Mouse (Mus musculus) midbrain, embryonic 15.5 days (tissue): ENCODE measurements around the gene Eda2r. TPM values are rescaled to one million over a fixed set of nuclear protein-coding genes. Genes with fewer than 3 reads are reported as not detected.

Experiments
- ATAC-seq: fragments of 200-750 bp; cut with Nextera tagmentation; replicated peaks from 2 replicates; pipeline ENCODE4 v1.8.0; 2017; ENCODE audit warnings: moderate TSS enrichment
- H3K27ac ChIP-seq: fragments of 300-500 bp; sonication (generic); 2 replicates; pipeline ENCODE4 v1.5.1; 2015; ENCODE audit warnings: mild to moderate bottlenecking, inconsistent platforms
- H3K27me3 ChIP-seq: fragments of 300-500 bp; sonication (generic); replicated peaks from 2 replicates; pipeline ENCODE4 v1.6.1; 2015; ENCODE audit warnings: inconsistent platforms
- H3K36me3 ChIP-seq: fragments of 300-500 bp; sonication (generic); replicated peaks from 2 replicates; pipeline ENCODE4 v1.6.1; 2015; ENCODE audit warnings: inconsistent platforms
- H3K4me1 ChIP-seq: fragments of 300-500 bp; sonication (generic); 2 replicates; pipeline ENCODE4 v1.6.1; 2015; ENCODE audit warnings: inconsistent platforms
- H3K4me2 ChIP-seq: fragments of 300-500 bp; sonication (generic); 2 replicates; pipeline ENCODE4 v1.6.1; 2015; ENCODE audit warnings: inconsistent platforms, mild to moderate bottlenecking, moderate library complexity
- H3K4me3 ChIP-seq: fragments of 300-500 bp; sonication (generic); 2 replicates; pipeline ENCODE4 v1.5.1; 2015; ENCODE audit warnings: mild to moderate bottlenecking, inconsistent platforms
- H3K9ac ChIP-seq: fragments of 300-500 bp; sonication (generic); 2 replicates; pipeline ENCODE4 v1.6.1; 2015; ENCODE audit warnings: mild to moderate bottlenecking, inconsistent platforms
- H3K9me3 ChIP-seq: fragments of 300-500 bp; sonication (generic); 2 replicates; pipeline ENCODE4 v1.6.1; 2016; ENCODE audit warnings: inconsistent platforms
- WGBS: fragments of 180-500 bp; shearing (Covaris S2); methylation state at CpG from one replicate; pipeline ENCODE4 v1.1.7; 2015; ENCODE audit warnings: mixed read lengths; 5-methylcytosine and 5-hydroxymethylcytosine counted together
- polyA plus RNA-seq: library from polyadenylated mRNA; unstranded; fragments of >200 nt; fragmentation: Nextera tagmentation; extraction: Ambion mirVana; gene quantifications from 2 replicates; pipeline ENCODE4 v1.2.1, GENCODE M21; 2015

Gene Eda2r
- 0.34 and 0.59 TPM in 2 replicates for polyA plus RNA-seq

GRCm38 (mm10) chrX:97377065-97377421, at the start of gene Eda2r:
Gene Eda2r (minus strand): TSS chrX:97377216.
- WGBS = 22% methylated on average over 8 of the region's 8 CpGs
- Histone ChIP-seq H3K36me3 (no peaks in the 10 kb centered on the region), H3K4me3 (peak within 1 kb of the TSS; percentile 21; the same call in 1 of the 2 replicates), H3K27me3 (no peaks in the 10 kb centered on the region), H3K4me1 (peaks cover 3% of the 10 kb centered on the region; the same call in 1 of the 2 replicates), H3K4me2 (peak within 1 kb of the TSS; percentile 41), H3K9ac (no peak within 1 kb of the TSS), H3K9me3 (no peaks in the 10 kb centered on the region), H3K27ac (no peak within 1 kb of the TSS)
- peak; percentile 93 for ATAC-seq

GRCm38 (mm10) chrX:97397872-97398271, 20.9 kb upstream of the Eda2r start:
- Histone ChIP-seq H3K27me3 (no peaks in the 10 kb centered on the region), H3K4me1 (no peaks in the 10 kb centered on the region), H3K9me3 (no peaks in the 10 kb centered on the region), H3K4me2 (no peak overlapping the region), H3K9ac (no peak overlapping the region), H3K4me3 (no peak overlapping the region), H3K36me3 (no peaks in the 10 kb centered on the region), H3K27ac (no peak overlapping the region)
- 78% methylated on average over 2 of the region's 2 CpGs for WGBS
- no peak for ATAC-seq

GRCm38 (mm10) chrX:97378076-97378475, 1.1 kb upstream of the Eda2r start:
- Histone ChIP-seq H3K36me3 (no peaks in the 10 kb centered on the region), H3K4me2 (no peak overlapping the region), H3K27me3 (no peaks in the 10 kb centered on the region), H3K27ac (no peak overlapping the region), H3K9ac (no peak overlapping the region), H3K4me1 (peaks cover 3% of the 10 kb centered on the region; the same call in 1 of the 2 replicates), H3K4me3 (no peak overlapping the region), H3K9me3 (no peaks in the 10 kb centered on the region)
- WGBS = 54% methylated on average over 1 of the region's 1 CpGs
- ATAC-seq = no peak

- H3K9ac ChIP-seq = no peak overlapping the region
These were observed 523 bp downstream of the Eda2r start for GRCm38 (mm10) chrX:97376321-97377064.

GRCm38 (mm10) chrX:97372826-97373225, 4.2 kb downstream of the Eda2r start:
- no peak overlapping the region for H3K27ac ChIP-seq
- ATAC-seq = no peak
- H3K4me3 ChIP-seq = no peak overlapping the region
- WGBS = 58% methylated on average over 2 of the region's 2 CpGs
- H3K9me3 ChIP-seq = no peaks in the 10 kb centered on the region
- no peaks in the 10 kb centered on the region for H3K27me3 ChIP-seq
- H3K9ac ChIP-seq = no peak overlapping the region
- no peaks in the 10 kb centered on the region for H3K36me3 ChIP-seq
- peaks cover 3% of the 10 kb centered on the region; the same call in 1 of the 2 replicates for H3K4me1 ChIP-seq
- H3K4me2 ChIP-seq = no peak overlapping the region

More at GRCm38 (mm10) chrX:97376321-97377064, 523 bp downstream of the Eda2r start:
- H3K4me1 ChIP-seq = peaks cover 3% of the 10 kb centered on the region; the same call in 1 of the 2 replicates
- peak; percentile 89 for ATAC-seq
- H3K27me3 ChIP-seq = no peaks in the 10 kb centered on the region
- H3K9me3 ChIP-seq = no peaks in the 10 kb centered on the region
- 23% methylated on average over 15 of the region's 15 CpGs for WGBS
- no peaks in the 10 kb centered on the region for H3K36me3 ChIP-seq
- H3K27ac ChIP-seq = no peak overlapping the region
- peak overlapping the region; percentile 21; the same call in 1 of the 2 replicates for H3K4me3 ChIP-seq
- peak overlapping the region; percentile 41 for H3K4me2 ChIP-seq

- 82% methylated on average over 1 of the region's 1 CpGs for WGBS
- no peaks in the 10 kb centered on the region for H3K9me3 ChIP-seq
- H3K27ac ChIP-seq = no peak overlapping the region
- no peak for ATAC-seq
- H3K9ac ChIP-seq = no peak overlapping the region
- no peaks in the 10 kb centered on the region for H3K36me3 ChIP-seq
- H3K27me3 ChIP-seq = no peaks in the 10 kb centered on the region
- H3K4me1 ChIP-seq = no peaks in the 10 kb centered on the region
- H3K4me3 ChIP-seq = no peak overlapping the region
- H3K4me2 ChIP-seq = no peak overlapping the region
These were observed 7.8 kb downstream of the Eda2r start for GRCm38 (mm10) chrX:97369206-97369605.

GRCm38 (mm10) chrX:97368741-97369140, 8.3 kb downstream of the Eda2r start:
- no peak for ATAC-seq
- H3K27me3 ChIP-seq = no peaks in the 10 kb centered on the region
- H3K27ac ChIP-seq = no peak overlapping the region
- no peak overlapping the region for H3K4me2 ChIP-seq
- H3K9me3 ChIP-seq = no peaks in the 10 kb centered on the region
- H3K36me3 ChIP-seq = no peaks in the 10 kb centered on the region
- no peaks in the 10 kb centered on the region for H3K4me1 ChIP-seq
- no peak overlapping the region for H3K9ac ChIP-seq
- H3K4me3 ChIP-seq = no peak overlapping the region
- 76% methylated on average over 2 of the region's 2 CpGs for WGBS

- Histone ChIP-seq H3K9ac (no peak overlapping the region), H3K36me3 (no peaks in the 10 kb centered on the region), H3K27me3 (no peaks in the 10 kb centered on the region), H3K27ac (no peak overlapping the region), H3K9me3 (no peaks in the 10 kb centered on the region), H3K4me1 (no peaks in the 10 kb centered on the region), H3K4me3 (no peak overlapping the region), H3K4me2 (no peak overlapping the region)
- ATAC-seq = 0 out of 2 replicates have a peak, but pooled peaks have one; percentile 42
- WGBS = 53% methylated on average over 2 of the region's 2 CpGs
These were observed 16.1 kb downstream of the Eda2r start for GRCm38 (mm10) chrX:97360919-97361318.

GRCm38 (mm10) chrX:97327891-97328290, 49.1 kb downstream of the Eda2r start:
- no peak overlapping the region for H3K4me2 ChIP-seq
- H3K9ac ChIP-seq = no peak overlapping the region
- H3K36me3 ChIP-seq = no peaks in the 10 kb centered on the region
- H3K4me3 ChIP-seq = no peak overlapping the region
- H3K9me3 ChIP-seq = no peaks in the 10 kb centered on the region
- no peaks in the 10 kb centered on the region for H3K27me3 ChIP-seq
- ATAC-seq = no peak
- H3K4me1 ChIP-seq = no peaks in the 10 kb centered on the region
- no peak overlapping the region for H3K27ac ChIP-seq
